Mouse (Mus musculus) lung, postnatal 0 days (tissue): Measurements from ENCODE around the gene Hoxa1.

ENCODE experiments used
- CTCF ChIP-seq: IDR thresholded peaks from 2 replicates; pipeline ENCODE4 v1.5.1; 2016; ENCODE audit warnings: antibody characterized with exemption, mild to moderate bottlenecking
- EP300 ChIP-seq: IDR thresholded peaks from 2 replicates; pipeline ENCODE4 v1.6.1; 2016; ENCODE audit warnings: antibody characterized with exemption, mild to moderate bottlenecking, control low read depth

DNA sequence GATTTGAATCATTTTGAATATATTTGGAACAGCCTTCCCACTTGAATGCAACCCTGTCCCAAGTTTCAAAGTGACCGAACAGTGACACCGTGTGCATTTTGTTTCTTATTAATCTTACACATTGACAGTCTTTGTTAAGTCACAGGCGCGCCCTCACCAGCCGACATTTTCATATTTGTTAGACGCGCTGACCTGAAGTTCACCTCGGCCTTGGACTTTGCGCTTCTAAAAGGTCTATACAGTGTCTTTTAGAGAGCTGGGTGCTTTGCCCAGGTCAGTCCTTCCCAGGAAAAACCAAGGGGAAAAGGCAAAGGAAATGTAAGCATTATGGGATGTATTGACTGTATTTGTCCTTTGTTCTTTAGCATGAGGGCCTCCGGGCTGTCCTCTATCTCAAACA lies 36.6 kb upstream of the Hoxa1 start:
- TF ChIP-seq CTCF = no peak
- no peak for TF ChIP-seq EP300
